Mouse (Mus musculus) hindlimb bud, embryonic 11.5 days (tissue): Measurements from ENCODE around the gene Hoxa11.
A peak's percentile ranks its signal among the peaks of the same experiment; 100 is the strongest.

ENCODE experiments used
- DNase-seq: peaks from one replicate; pipeline ENCODE4 v3.0.0-alpha.2; 2012; ENCODE audit warnings: low read depth, low spot score; ENCODE audit errors: extremely low spot score

Gene Hoxa11

GRCm38 (mm10) chr6:52245757-52246142 lies at the start of gene Hoxa11:
Gene Hoxa11 (minus strand): TSS chr6:52245810.
- no peak for DNase-seq

GRCm38 (mm10) chr6:52294616-52295015 lies 49.0 kb upstream of the Hoxa11 start:
- DNase-seq: no peak

- DNase-seq: no peak
Observed at GRCm38 (mm10) chr6:52292328-52292727, 46.7 kb upstream of the Hoxa11 start.

- no peak for DNase-seq
Observed at GRCm38 (mm10) chr6:52291021-52291860, 45.6 kb upstream of the Hoxa11 start.

DNA sequence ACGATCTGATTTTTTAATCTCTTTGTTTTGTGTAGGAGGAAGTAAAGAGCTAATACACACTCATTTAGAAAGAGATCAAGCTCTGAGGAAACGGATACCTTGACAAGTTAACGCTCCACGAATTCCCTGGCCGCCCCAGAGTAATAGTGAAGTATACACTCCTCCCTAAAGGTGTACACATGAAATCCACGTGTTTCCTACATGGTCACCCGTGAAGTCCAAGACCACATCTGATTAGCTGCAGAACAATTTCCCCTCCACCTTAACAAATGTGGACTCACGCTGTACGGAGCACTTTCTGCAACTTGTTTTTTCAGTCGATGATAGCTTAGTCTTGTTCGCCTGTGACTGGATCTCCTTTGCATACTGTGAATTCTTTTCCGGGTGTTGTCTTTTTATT lies 44.6 kb upstream of the Hoxa11 start:
- DNase-seq: no peak

- DNase-seq: no peak
Observed at GRCm38 (mm10) chr6:52283896-52284295, 38.3 kb upstream of the Hoxa11 start.

DNA sequence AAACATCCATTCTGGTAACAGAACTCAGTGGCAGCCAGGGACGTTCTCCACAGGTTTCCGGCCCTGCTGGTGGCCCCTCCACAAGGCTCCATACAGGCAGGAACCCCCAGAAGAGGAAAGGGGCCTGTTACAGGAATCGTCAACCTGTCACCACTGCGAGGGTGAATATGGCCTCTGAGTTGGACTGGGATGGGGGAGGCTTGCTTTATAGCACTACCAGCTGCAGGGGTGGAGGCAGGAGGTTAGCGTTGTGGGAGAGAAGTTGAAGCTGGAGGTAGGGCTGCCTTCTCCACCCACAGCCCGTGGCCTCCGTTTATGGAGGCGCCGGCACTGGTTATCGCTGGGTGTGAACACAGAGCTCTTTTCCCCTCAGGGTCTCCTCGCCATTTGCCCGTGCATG lies 35.5 kb upstream of the Hoxa11 start:
- no peak for DNase-seq

GRCm38 (mm10) chr6:52276920-52277319 lies 31.3 kb upstream of the Hoxa11 start:
- DNase-seq: no peak

- DNase-seq: no peak
Observed at GRCm38 (mm10) chr6:52276382-52276781, 30.8 kb upstream of the Hoxa11 start.

- DNase-seq: no peak
Observed at GRCm38 (mm10) chr6:52275563-52276280, 30.1 kb upstream of the Hoxa11 start.

GRCm38 (mm10) chr6:52274576-52274975 lies 29.0 kb upstream of the Hoxa11 start:
- no peak for DNase-seq

DNA sequence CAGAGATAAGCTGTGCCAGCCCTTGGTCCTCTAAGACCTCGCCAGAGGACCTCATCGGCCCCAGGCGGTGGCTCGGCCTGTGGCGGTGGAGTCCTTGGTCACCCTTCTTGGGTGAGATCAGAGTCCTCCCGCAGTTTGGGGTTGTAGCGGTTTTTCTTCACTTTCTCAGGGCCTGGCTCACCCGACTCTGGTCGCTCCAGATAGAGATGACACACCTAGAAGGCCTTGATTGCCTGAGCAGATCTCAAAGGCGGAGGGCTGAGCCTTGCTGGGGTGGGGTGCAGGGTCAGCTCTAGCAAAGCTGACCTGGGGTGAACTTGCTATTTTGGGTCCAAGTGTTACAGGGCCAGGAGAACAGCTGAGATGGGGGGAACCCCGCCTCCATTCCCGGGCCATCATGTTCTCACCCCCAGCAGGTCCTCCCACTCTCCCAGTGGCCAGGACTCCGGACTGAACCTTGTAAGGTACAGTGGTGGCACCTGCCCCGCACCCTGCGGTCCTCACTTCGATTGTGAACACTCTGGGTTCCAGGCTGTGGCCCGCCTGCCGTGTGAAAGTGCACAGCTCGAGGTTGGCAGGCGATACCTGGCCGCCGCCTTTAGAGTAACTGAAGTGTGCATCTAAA lies 28.2 kb upstream of the Hoxa11 start:
- DNase-seq: no peak

DNA sequence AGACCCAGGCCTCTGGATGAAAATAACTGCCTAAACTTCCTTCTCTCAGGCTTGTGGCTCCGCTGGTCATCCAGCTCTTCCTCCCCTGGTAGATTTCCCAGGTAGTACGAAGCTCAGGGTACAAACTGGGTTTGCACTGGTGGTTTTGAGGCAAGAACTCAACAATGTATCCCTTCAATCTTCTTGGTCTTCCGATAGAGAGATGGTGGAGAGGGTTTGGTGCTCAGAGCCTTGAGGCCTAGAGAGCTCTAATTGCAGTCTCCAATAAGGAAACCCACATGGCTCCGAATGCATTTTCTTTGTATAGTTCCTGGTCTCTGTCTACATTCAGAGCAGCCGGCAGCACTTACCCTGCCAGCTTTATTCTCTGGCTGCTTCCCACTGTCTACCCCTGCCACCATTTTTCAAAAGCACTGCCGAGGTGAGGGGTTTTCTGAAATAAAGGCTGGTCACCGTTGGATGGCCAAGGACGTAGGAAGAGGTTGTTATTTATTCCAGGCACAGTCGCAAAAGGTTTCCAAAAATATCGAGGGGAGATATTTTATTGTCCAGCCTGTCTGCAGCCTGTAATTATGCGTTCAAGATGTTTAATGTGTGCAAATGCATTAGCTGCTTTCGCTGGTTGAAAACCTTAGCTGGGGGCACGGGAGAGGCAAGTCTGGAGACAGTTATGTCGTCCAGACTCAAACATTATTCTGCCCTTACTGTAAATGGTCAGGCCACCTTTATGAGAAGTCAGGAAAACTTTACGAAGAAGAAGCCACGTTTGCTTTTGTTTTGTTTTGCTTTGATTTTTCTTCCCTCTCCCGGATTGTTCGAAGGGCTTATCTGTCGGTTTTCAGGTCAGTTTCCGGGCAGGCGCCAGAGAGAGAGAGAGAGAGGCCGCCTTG lies 27.4 kb upstream of the Hoxa11 start:
- no peak for DNase-seq

DNA sequence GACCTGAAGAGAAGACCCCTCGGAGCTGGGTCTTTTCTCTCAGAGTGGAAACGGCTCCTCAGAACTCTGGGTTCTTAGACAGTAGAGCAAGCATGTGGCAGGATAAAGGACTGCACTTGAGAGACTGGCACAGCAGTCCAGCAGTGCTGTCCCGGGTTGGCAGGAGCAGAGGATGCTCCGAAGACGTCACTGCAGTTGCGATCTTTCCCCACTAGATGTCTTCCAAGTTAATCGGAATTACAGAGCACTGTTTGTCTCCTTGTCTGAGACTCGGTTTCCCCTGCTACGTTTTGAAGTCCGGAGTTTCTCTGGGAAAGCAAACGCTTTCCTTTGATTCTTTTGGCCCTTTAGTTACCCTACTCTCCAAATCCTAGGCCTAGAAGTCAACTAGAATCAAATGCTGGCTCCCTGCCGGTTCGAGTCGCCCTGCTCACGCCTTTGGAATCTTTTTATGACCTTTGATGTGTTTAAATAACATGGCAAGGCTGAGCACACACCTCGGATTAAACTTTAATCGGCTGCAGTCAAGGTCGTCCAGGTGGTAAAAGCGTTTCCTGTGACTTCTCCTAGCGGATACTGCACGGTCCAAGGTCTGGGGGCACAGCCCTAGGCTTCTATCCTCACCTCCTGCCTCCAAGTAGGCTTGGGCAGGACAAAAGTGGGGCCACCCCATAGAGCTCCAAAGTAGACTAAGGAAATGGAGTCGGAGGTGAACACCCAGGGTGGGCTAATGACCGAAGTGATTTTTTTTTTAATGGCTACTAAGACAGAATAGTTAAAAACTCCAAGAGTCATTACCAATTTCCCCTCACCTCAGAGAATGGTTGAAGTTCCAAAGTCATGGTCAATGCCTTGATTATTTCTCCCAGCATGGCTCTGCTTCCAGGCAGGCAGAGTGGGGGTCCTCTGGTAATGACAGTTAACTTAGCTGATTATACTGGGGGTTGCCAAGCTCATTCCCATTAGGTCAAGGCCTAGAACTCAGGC lies 25.2 kb upstream of the Hoxa11 start:
- DNase-seq: no peak

DNA sequence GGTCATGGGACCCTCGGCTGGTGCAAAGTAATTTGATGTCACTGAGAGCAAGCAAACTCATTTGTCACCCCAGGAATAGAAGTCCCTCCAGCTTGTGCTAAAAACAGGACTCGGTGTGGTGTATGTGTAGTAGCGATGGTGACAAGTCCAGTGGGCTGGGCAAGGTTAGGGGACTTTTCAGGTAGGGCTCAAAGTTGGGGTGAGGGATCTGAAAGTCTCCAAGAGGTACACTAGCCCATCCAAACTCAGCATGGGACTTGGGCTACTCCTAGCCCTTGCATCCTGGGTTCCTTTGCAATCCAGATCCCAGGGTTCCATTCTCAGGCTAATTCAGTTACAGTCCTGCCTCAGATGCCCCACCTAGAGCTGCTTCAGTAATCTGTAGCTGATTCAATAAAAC lies 23.1 kb upstream of the Hoxa11 start:
- DNase-seq: no peak

- DNase-seq: no peak
Observed at GRCm38 (mm10) chr6:52268341-52268740, 22.7 kb upstream of the Hoxa11 start.

GRCm38 (mm10) chr6:52267691-52268090 lies 22.1 kb upstream of the Hoxa11 start:
- peak; percentile 20 for DNase-seq

GRCm38 (mm10) chr6:52267221-52267620 lies 21.6 kb upstream of the Hoxa11 start:
- DNase-seq: no peak

DNA sequence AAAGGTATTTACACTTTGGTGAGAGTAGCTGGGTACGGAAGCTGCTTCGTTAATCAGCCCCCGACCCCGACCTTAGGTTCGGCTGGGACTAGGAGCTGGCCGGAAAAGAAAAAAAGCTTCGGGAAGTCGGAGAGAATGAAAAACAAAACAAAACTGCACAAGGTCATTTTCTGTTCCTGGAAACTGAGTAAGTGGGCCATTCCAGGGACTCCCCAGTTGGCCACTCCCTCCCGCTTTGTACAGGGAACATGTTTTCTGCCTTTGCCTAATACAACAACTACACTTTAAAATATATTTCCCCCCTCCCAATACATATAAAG lies 21.0 kb upstream of the Hoxa11 start:
- DNase-seq: no peak
